Mouse (Mus musculus) ES-E14 (cell line): ENCODE measurements around the gene Elovl4.

ENCODE experiments used
- HCFC1 ChIP-seq: IDR thresholded peaks from 2 replicates; pipeline ENCODE4 v1.6.1; 2012; ENCODE audit warnings: low read length, inconsistent platforms, borderline replicate concordance; ENCODE audit not compliant: insufficient read depth
- MAFK ChIP-seq: IDR thresholded peaks from 2 replicates; pipeline ENCODE4 v1.6.1; 2014; ENCODE audit warnings: mild to moderate bottlenecking, low read depth, low read length, inconsistent platforms; ENCODE audit not compliant: insufficient read depth
- ZC3H11A ChIP-seq: IDR thresholded peaks from 2 replicates; pipeline ENCODE4 v1.6.1; 2012; ENCODE audit warnings: low read depth, mild to moderate bottlenecking, inconsistent platforms, low read length, borderline replicate concordance
- ZNF384 ChIP-seq: IDR thresholded peaks from 2 replicates; pipeline ENCODE4 v1.6.1; 2012; ENCODE audit warnings: low read depth, low read length, inconsistent platforms

DNA sequence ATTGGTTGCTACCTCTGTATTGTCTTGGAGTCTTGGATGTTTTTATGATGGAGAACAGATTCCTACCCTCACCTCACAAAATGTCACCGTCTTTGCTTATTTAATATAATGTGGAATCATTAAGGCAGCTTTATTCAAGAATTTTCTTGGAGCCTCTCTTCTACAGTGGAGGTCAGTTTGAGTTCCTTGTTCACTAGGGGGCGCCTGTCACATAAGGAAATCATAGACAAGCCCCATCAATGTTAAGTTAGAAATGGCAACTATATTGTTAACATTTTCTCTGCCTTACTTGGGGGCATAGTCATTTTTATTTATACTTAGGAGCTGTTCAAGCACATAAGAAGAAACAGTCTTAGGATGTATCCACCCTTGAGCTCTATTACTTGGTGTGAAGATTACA lies 1.5 kb upstream of the Elovl4 start:
- 0 out of 2 replicates have a peak, but pooled peaks have one; percentile 13 for TF ChIP-seq ZC3H11A
- TF ChIP-seq MAFK: no peak
- no peak for TF ChIP-seq ZNF384
- no peak for TF ChIP-seq HCFC1
